Mouse (Mus musculus) heart, adult 2 months (tissue): ENCODE results near the gene Ier2. TPM values are rescaled to one million over a fixed set of nuclear protein-coding genes. Genes with fewer than 3 reads are reported as not detected.

Source experiments
- DNase-seq, 2 experiments: peaks; one replicate each; pipeline ENCODE4 v3.0.0; 2021
- H3K27ac ChIP-seq: fragments of 200-600 bp; 2 replicates; pipeline ENCODE4 v1.8.1; 2022
- H3K27me3 ChIP-seq: fragments of 200-500 bp; 2 replicates; pipeline ENCODE4 v1.6.1; 2012; ENCODE audit warnings: mild to moderate bottlenecking, low read length, inconsistent platforms, mixed read lengths; ENCODE audit not compliant: control insufficient read depth, insufficient read depth
- H3K36me3 ChIP-seq: fragments of 200-500 bp; 2 replicates; pipeline ENCODE4 v1.6.1; 2012; ENCODE audit warnings: low read length, inconsistent platforms; ENCODE audit not compliant: control insufficient read depth, insufficient read depth
- H3K4me1 ChIP-seq: fragments of 200-500 bp; 2 replicates; pipeline ENCODE4 v1.6.1; 2011; ENCODE audit warnings: low read length; ENCODE audit not compliant: control insufficient read depth, insufficient read depth
- H3K4me3 ChIP-seq: fragments of 200-600 bp; 2 replicates; pipeline ENCODE4 v1.8.1; 2022
- H3K79me2 ChIP-seq: fragments of 200-500 bp; replicated peaks from 2 replicates; pipeline ENCODE4 v1.6.1; 2012; ENCODE audit warnings: mild to moderate bottlenecking, inconsistent platforms, low read length, moderate library complexity, mixed read lengths; ENCODE audit not compliant: control insufficient read depth, insufficient read depth
- H3K9ac ChIP-seq: fragments of 200-500 bp; 2 replicates; pipeline ENCODE4 v1.6.1; 2012; ENCODE audit warnings: low read depth, mild to moderate bottlenecking, control low read depth, inconsistent platforms, low read length, mixed read lengths
- CTCF ChIP-seq: fragments of 200-600 bp; IDR thresholded peaks from 2 replicates; pipeline ENCODE4 v1.8.1; 2022; ENCODE audit warnings: antibody characterized with exemption, mild to moderate bottlenecking, moderate library complexity
- EP300 ChIP-seq: fragments of 200-500 bp; IDR thresholded peaks from 2 replicates; pipeline ENCODE4 v1.6.1; 2011; ENCODE audit warnings: low read depth, low read length, control low read depth; ENCODE audit not compliant: insufficient read depth
- POLR2A ChIP-seq: fragments of 200-500 bp; IDR thresholded peaks from 2 replicates; pipeline ENCODE4 v1.6.1; 2011; ENCODE audit warnings: mild to moderate bottlenecking, low read depth, low read length, control low read depth; ENCODE audit not compliant: insufficient read depth
- WGBS: fragments of 180-500 bp; shearing (Covaris S2); methylation state at CpG from one replicate; pipeline ENCODE4 v1.1.7; 2018; 5-methylcytosine and 5-hydroxymethylcytosine counted together
- intact Hi-C: fragments of 180-260 bp; cut with DNase I; formaldehyde crosslinking; loops from one replicate; pipeline ENCODE4 v1.15.1; 2025
- polyA plus RNA-seq: library from polyadenylated mRNA; depleted of rRNA; stranded (reverse); fragments of >200 nt; gene quantifications from 2 replicates; pipeline ENCODE4 v1.2.3, GENCODE M21; 2012
- total RNA-seq, 2 experiments: library from RNA; stranded (reverse); gene quantifications; 2 replicates each; pipeline ENCODE4 v1.2.3; 2021

Ier2 gene
- total and polyA plus RNA-seq, 3 experiments, result 8.1 to 13.0 (median 11.8) TPM

- Histone ChIP-seq H3K36me3 (no peaks in the 10 kb centered on the region; the same call in 1 of the 2 replicates), H3K27me3 (no peaks in the 10 kb centered on the region), H3K9ac (no peak overlapping the region), H3K79me2 (no peaks in the 10 kb centered on the region; the same call in 1 of the 2 replicates), H3K4me3 (no peak overlapping the region), H3K4me1 (peaks cover 4% of the 10 kb centered on the region), H3K27ac (no peak overlapping the region)
- TF ChIP-seq EP300, result no peak
- no peak for DNase-seq
- 85% methylated on average over 4 of the region's 4 CpGs for WGBS
- intact Hi-C loops, result no loop called here
Measured at GRCm38 (mm10) chr8:84693332-84693731, 30.7 kb upstream of the Ier2 start.

GRCm38 (mm10) chr8:84689091-84689915 is 26.7 kb upstream of the Ier2 start:
- WGBS, result under 1% methylated on average over 47 of the region's 47 CpGs
- intact Hi-C loops, result loop anchor here (5.0 kb wide), 1 partner anchor 97 kb away; no protein-coding TSS in a partner anchor

GRCm38 (mm10) chr8:84687705-84688100 is 25.1 kb upstream of the Ier2 start, which contains the start of gene Nacc1:
Gene Nacc1, minus strand, starts transcription at chr8:84687862.
- Histone ChIP-seq H3K4me3 (peak within 1 kb of the TSS; percentile 95), H3K79me2 (peaks cover 2% of the 10 kb centered on the region), H3K27me3 (no peaks in the 10 kb centered on the region), H3K9ac (peak within 1 kb of the TSS; percentile 94), H3K36me3 (no peaks in the 10 kb centered on the region; the same call in 1 of the 2 replicates), H3K27ac (peak within 1 kb of the TSS; percentile 84), H3K4me1 (peaks cover 6% of the 10 kb centered on the region)
- intact Hi-C loops, result loop anchor here (1.0 to 5.0 kb wide), 2 partner anchors 22 to 95 kb away; no protein-coding TSS in a partner anchor
- peak; percentile 91 to 93 for DNase-seq
- TF ChIP-seq POLR2A, result peak; percentile 67
- TF ChIP-seq CTCF, result peak; percentile 57
- TF ChIP-seq EP300, result no peak
- WGBS, result under 1% methylated on average over 37 of the region's 37 CpGs

More at GRCm38 (mm10) chr8:84689091-84689915, 26.7 kb upstream of the Ier2 start:
- Histone ChIP-seq H3K4me3 (peak overlapping the region; percentile 80), H3K79me2 (peaks cover 2% of the 10 kb centered on the region), H3K27ac (peak overlapping the region; percentile 77), H3K36me3 (no peaks in the 10 kb centered on the region; the same call in 1 of the 2 replicates), H3K9ac (peak overlapping the region; percentile 56), H3K27me3 (no peaks in the 10 kb centered on the region), H3K4me1 (peaks cover 6% of the 10 kb centered on the region)
- TF ChIP-seq EP300, result peak; percentile 53; the same call in 1 of the 2 replicates
- no peak for TF ChIP-seq CTCF
- peak; percentile 91 to 92 for DNase-seq

GRCm38 (mm10) chr8:84687003-84687704 is 24.5 kb upstream of the Ier2 start:
- TF ChIP-seq POLR2A, result no peak
- TF ChIP-seq EP300, result no peak
- no peak for TF ChIP-seq CTCF
- WGBS, result under 1% methylated on average over 61 of the region's 62 CpGs
- Histone ChIP-seq H3K36me3 (no peaks in the 10 kb centered on the region; the same call in 1 of the 2 replicates), H3K4me1 (peaks cover 6% of the 10 kb centered on the region), H3K9ac (peak overlapping the region; percentile 94), H3K4me3 (peak overlapping the region; percentile 95), H3K27ac (peak overlapping the region; percentile 84), H3K27me3 (no peaks in the 10 kb centered on the region), H3K79me2 (peaks cover 3% of the 10 kb centered on the region)
- DNase-seq, result no peak
- intact Hi-C loops, result loop anchor here (1.0 to 5.0 kb wide), 2 partner anchors 22 to 95 kb away; no protein-coding TSS in a partner anchor

- H3K4me3 ChIP-seq, result peak within 1 kb of the TSS; percentile 95
- peak within 1 kb of the TSS; percentile 84; the same call in 1 of the 2 replicates for H3K27ac ChIP-seq
- WGBS, result 18% methylated on average over 20 of the region's 20 CpGs
- TF ChIP-seq EP300, result no peak
- TF ChIP-seq POLR2A, result no peak
- TF ChIP-seq CTCF, result no peak
- H3K4me1 ChIP-seq, result peaks cover 6% of the 10 kb centered on the region
- peak in 1 of 2 experiments; percentile 42 for DNase-seq
- H3K27me3 ChIP-seq, result no peaks in the 10 kb centered on the region
- intact Hi-C loops, result loop anchor here (1.0 to 5.0 kb wide), 2 partner anchors 21 to 94 kb away; no protein-coding TSS in a partner anchor
- no peaks in the 10 kb centered on the region; the same call in 1 of the 2 replicates for H3K36me3 ChIP-seq
- peaks cover 8% of the 10 kb centered on the region for H3K79me2 ChIP-seq
- H3K9ac ChIP-seq, result peak within 1 kb of the TSS; percentile 94
Measured at GRCm38 (mm10) chr8:84686191-84687002, 23.7 kb upstream of the Ier2 start, which contains the start of gene Trmt1. Gene Trmt1, plus strand, starts transcription at chr8:84686307.
